Mouse (Mus musculus) C2C12 (cell line): ENCODE results near the gene Lrp4. TPM values are rescaled to one million over a fixed set of nuclear protein-coding genes. Genes with fewer than 3 reads are reported as not detected.

Experiments
- H3K27me3 ChIP-seq: one replicate; pipeline ENCODE4 v1.6.1; 2011; ENCODE audit not compliant: control insufficient read depth, insufficient read depth, insufficient read length
- H3K36me3 ChIP-seq: one replicate; pipeline ENCODE4 v1.6.1; 2011; ENCODE audit not compliant: control insufficient read depth, insufficient read depth
- H3K4me3 ChIP-seq: one replicate; pipeline ENCODE4 v1.5.1; 2011; ENCODE audit warnings: mild to moderate bottlenecking, control low read depth; ENCODE audit not compliant: poor library complexity, insufficient read depth, severe bottlenecking
- H3K79me2 ChIP-seq: one replicate; pipeline ENCODE4 v1.6.1; 2011; ENCODE audit not compliant: control insufficient read depth, insufficient read depth
- H3K79me3 ChIP-seq: one replicate; pipeline ENCODE4 v1.6.1; 2011; ENCODE audit warnings: low read depth, control low read depth
- H3ac ChIP-seq: one replicate; pipeline ENCODE3; 2011; ENCODE audit warnings: low read depth; ENCODE audit not compliant: control insufficient read depth, insufficient read length
- CEBPB ChIP-seq: IDR thresholded peaks from one replicate; pipeline ENCODE4 v1.6.1; 2011; ENCODE audit warnings: low read depth, mild to moderate bottlenecking, control low read depth, moderate library complexity
- CTCF ChIP-seq: IDR thresholded peaks from one replicate; pipeline ENCODE4 v1.5.1; 2011; ENCODE audit not compliant: control insufficient read depth, insufficient read depth, insufficient read length
- FOSL1 ChIP-seq: IDR thresholded peaks from one replicate; pipeline ENCODE4 v1.8.0; 2011; ENCODE audit warnings: mild to moderate bottlenecking, low read length; ENCODE audit not compliant: poor library complexity, insufficient read depth, severe bottlenecking
- MAX ChIP-seq: IDR thresholded peaks from one replicate; pipeline ENCODE4 v1.6.1; 2011; ENCODE audit warnings: mild to moderate bottlenecking, control low read depth
- MYOD1 ChIP-seq: IDR thresholded peaks from one replicate; pipeline ENCODE4 v1.6.1; 2011; ENCODE audit warnings: low read depth; ENCODE audit not compliant: control insufficient read depth, insufficient read length
- MYOG ChIP-seq: IDR thresholded peaks from one replicate; pipeline ENCODE4 v1.6.1; 2011; ENCODE audit not compliant: control insufficient read depth, insufficient read length; ENCODE audit errors: extremely low read depth
- USF1 ChIP-seq: IDR thresholded peaks from one replicate; pipeline ENCODE4 v1.6.1; 2011; ENCODE audit warnings: low read depth, mild to moderate bottlenecking, control low read depth, moderate library complexity
- polyA plus RNA-seq: library from polyadenylated mRNA; unstranded; fragments of >200 nt; fragmentation: generic; extraction: Trizol; gene quantifications from one replicate; pipeline ENCODE4 v1.2.1, GENCODE M21; 2012; ENCODE audit warnings: missing spikeins

Gene Lrp4
- polyA plus RNA-seq, 1 experiment = 5.6 TPM

- Histone ChIP-seq H3K27me3 (no peaks in the 10 kb centered on the region), H3K4me3 (no peak overlapping the region), H3ac (no peak overlapping the region), H3K36me3 (no peaks in the 10 kb centered on the region), H3K79me3 (no peaks in the 10 kb centered on the region), H3K79me2 (no peaks in the 10 kb centered on the region)
- TF ChIP-seq CTCF (no peak), MYOG (no peak), CEBPB (no peak), MAX (no peak), FOSL1 (no peak), USF1 (no peak), MYOD1 (no peak)
These were observed 20.0 kb upstream of the Lrp4 start for GRCm38 (mm10) chr2:91437116-91437815.

- TF ChIP-seq MYOD1 (no peak), USF1 (no peak), CEBPB (no peak), FOSL1 (no peak), MAX (no peak), CTCF (no peak), MYOG (no peak)
- no peak overlapping the region for H3ac ChIP-seq
- no peaks in the 10 kb centered on the region for H3K79me3 ChIP-seq
- no peaks in the 10 kb centered on the region for H3K36me3 ChIP-seq
- H3K79me2 ChIP-seq = peaks cover 10% of the 10 kb centered on the region
- H3K4me3 ChIP-seq = no peak overlapping the region
- H3K27me3 ChIP-seq = no peaks in the 10 kb centered on the region
These were observed 18.0 kb upstream of the Lrp4 start for GRCm38 (mm10) chr2:91439271-91439670.

- H3K79me3 ChIP-seq = no peaks in the 10 kb centered on the region
- no peaks in the 10 kb centered on the region for H3K36me3 ChIP-seq
- no peak overlapping the region for H3K4me3 ChIP-seq
These were observed 17.4 kb upstream of the Lrp4 start for GRCm38 (mm10) chr2:91439876-91440275.

GRCm38 (mm10) chr2:91440686-91441085 lies 16.6 kb upstream of the Lrp4 start:
- no peak overlapping the region for H3K4me3 ChIP-seq
- H3K36me3 ChIP-seq = no peaks in the 10 kb centered on the region
- TF ChIP-seq CTCF (no peak), FOSL1 (no peak), CEBPB (no peak), MYOD1 (no peak), MYOG (no peak), MAX (no peak), USF1 (no peak)
- no peaks in the 10 kb centered on the region for H3K79me3 ChIP-seq
- no peaks in the 10 kb centered on the region for H3K27me3 ChIP-seq
- H3ac ChIP-seq = no peak overlapping the region
- H3K79me2 ChIP-seq = peaks cover 10% of the 10 kb centered on the region

More at GRCm38 (mm10) chr2:91439876-91440275, 17.4 kb upstream of the Lrp4 start:
- Histone ChIP-seq H3K79me2 (peaks cover 10% of the 10 kb centered on the region), H3K27me3 (no peaks in the 10 kb centered on the region), H3ac (no peak overlapping the region)
- TF ChIP-seq MYOG (no peak), MYOD1 (no peak), FOSL1 (no peak), MAX (no peak), CEBPB (no peak), USF1 (no peak), CTCF (no peak)

GRCm38 (mm10) chr2:91441715-91442114 lies 15.6 kb upstream of the Lrp4 start:
- peaks cover 10% of the 10 kb centered on the region for H3K79me2 ChIP-seq

More at GRCm38 (mm10) chr2:91441715-91442114, 15.6 kb upstream of the Lrp4 start:
- no peak overlapping the region for H3K4me3 ChIP-seq
- H3K27me3 ChIP-seq = no peaks in the 10 kb centered on the region
- no peaks in the 10 kb centered on the region for H3K36me3 ChIP-seq
- TF ChIP-seq MYOG = no peak
- no peak for TF ChIP-seq FOSL1
- TF ChIP-seq CTCF = no peak
- TF ChIP-seq USF1 = no peak
- TF ChIP-seq MYOD1 = no peak
- TF ChIP-seq CEBPB = no peak
- TF ChIP-seq MAX = no peak
- no peak overlapping the region for H3ac ChIP-seq
- no peaks in the 10 kb centered on the region for H3K79me3 ChIP-seq
